Mouse (Mus musculus): ENCODE measurements around the gene Pced1b.

Pced1b gene

DNA sequence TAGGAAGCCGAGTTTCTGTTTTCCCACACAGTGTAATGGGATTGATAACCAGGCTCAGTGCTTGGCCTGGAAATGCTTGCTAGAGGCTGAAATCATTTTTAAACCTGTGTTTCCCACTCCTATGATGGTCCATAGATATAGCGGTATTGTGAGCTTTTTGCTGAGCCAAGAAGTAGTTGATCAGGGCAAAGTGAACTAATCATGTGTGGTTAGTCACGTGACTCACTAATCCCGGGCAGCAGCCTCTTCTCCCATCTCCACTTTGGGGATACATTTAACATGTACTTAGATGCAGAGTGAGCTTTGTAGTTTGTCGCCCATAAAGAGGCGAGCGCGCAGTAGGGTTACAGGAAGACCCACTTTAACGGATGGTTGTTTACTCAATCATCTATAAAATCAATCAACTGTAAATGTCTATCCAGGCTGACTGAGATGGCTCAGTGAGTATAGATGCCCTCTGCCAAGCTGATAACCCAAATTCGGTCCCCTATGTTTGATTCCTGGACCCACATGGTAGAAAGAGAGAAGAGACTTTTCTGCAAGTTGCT is 38.8 kb downstream of the Pced1b start:
- in situ Hi-C loops (cut with MboI, MseI), result no loop called here

- in situ Hi-C loops (cut with MboI, MseI), result no loop called here
These were observed 39.8 kb downstream of the Pced1b start for GRCm38 (mm10) chr15:97286731-97287130.

DNA sequence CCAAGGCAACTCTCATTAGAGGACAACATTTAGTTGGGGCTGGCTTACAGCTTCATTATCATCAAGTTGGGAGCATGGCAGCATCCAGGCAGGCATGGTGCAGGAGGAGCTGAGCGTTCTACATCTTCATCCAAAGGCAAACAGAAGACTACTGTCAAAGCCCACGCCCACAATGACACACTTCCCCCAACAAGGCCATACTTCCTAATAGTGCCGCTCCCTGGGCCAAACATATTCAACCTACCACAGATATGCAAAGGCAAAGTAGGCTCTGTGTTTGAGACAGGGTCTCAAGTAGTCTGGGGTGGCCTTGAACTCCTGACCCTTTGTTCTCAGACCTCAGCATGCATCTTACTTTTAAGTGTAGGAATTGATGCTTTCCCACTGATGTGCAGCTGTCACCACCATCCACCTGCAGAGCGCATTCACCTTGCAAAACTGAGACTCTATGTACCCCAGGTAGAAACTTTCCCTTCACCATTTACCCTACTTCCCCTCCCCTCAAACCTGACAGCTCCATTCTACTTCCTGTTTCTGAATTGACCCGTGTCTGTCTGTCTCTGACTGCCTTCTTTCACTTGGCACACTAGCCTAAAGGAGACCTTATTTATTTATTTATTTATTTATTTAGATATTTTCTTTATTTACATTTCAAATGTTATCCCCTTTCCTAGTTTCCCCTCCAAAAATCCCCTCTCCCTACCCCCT is 40.7 kb downstream of the Pced1b start:
- in situ Hi-C loops (cut with MboI, MseI), result no loop called here

GRCm38 (mm10) chr15:97288690-97289089 is 41.8 kb downstream of the Pced1b start:
- in situ Hi-C loops (cut with MboI, MseI), result no loop called here

DNA sequence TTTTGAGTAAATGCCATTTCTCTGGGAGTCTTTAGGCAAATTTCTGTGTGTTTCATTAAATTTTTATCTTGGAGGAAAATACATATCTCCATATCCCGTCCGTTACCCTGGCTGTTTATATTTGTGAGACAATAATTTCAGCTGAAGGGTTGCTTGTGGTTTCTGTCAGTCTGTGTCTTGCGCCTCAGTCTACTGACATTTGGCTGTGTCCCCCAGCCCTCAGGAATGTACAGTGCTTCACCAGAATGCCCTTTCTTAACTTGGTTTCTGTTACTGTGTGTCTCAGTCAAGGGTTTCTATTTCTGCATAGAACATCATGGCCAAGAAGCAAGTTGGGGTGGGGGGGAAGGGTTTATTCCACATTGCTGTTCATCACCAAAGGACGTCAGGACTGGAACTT is 42.3 kb downstream of the Pced1b start:
- in situ Hi-C loops (cut with MboI, MseI), result no loop called here

DNA sequence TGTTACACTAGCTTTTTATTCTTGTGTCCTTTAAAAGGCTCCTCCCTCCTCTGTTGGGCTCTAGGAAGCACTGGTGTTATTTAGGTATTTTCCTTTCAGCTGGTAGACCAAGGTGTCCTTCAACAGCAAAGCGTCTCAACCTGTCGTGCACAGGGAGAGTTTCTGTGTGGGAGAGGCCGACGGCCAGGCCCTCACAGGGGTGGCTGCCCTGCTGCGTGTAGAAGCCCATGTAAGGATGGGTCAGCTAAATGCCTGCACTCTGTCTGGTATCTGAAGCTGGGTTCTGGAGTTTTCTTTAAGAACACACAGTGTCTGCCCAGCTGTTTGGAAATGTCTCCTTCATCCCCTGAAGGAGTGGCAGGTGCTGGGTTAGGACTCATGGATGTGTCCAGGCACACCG is 43.4 kb downstream of the Pced1b start:
- in situ Hi-C loops (cut with MboI, MseI), result no loop called here

- in situ Hi-C loops (cut with MboI, MseI), result no loop called here
These were observed 44.6 kb downstream of the Pced1b start for GRCm38 (mm10) chr15:97291291-97292050.

DNA sequence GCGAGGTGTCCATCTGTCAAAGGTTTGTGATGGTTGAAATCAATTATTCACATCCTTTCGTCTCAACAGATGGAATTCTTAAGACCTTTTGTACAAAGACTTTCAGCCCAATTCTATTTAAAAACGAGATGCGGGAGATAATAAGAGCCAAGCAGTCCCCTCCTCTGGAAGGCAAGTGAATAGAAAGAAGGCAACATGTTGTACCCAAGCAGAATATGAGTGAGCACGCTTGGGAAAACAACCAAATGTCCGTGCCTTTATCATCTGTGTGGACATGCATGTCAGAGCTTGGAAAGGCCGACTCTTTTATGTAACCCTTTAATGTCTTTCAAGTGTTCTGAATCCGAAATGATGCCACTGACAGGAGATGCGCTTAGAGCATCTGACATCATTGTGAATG is 61.0 kb downstream of the Pced1b start:
- in situ Hi-C loops (cut with MboI, MseI), result no loop called here

DNA sequence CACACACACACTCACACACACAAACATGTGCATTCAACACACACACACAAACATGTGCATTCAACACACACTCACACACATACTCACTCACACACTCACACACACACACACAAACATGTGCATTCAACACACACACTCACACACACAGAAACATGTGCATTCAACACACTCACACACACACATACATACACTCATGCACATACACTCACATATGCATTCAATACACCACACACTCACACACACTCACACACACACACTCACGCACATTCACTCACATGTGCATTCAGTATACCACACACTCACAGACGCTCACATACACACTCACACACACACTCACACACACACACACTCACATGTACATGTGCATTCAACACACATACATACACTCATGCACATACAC is 62.6 kb downstream of the Pced1b start:
- in situ Hi-C loops (cut with MboI, MseI), result no loop called here

- in situ Hi-C loops (cut with MboI, MseI), result no loop called here
These were observed 63.3 kb downstream of the Pced1b start for GRCm38 (mm10) chr15:97310251-97310650.

GRCm38 (mm10) chr15:97311211-97311610 is 64.3 kb downstream of the Pced1b start:
- in situ Hi-C loops (cut with MboI, MseI), result no loop called here

DNA sequence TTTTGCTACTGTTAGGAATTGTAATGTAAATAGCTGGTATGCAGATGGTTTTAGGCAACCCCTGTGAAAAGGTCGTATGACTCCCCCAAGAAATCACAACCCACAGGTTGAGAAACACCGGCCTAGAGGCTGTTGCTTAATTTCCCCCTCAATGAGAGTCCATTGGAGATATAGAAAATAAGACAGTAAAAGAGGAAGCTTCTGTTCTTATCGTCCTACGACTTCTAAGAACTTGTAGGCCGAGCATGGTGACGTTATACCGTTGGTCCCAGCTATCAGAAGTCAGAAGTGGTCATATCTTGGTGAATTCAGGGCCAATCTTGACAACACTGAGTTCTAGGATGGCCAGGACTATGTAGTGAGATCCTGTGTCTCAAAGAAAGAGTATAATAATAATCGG is 65.0 kb downstream of the Pced1b start:
- in situ Hi-C loops (cut with MboI, MseI), result no loop called here

DNA sequence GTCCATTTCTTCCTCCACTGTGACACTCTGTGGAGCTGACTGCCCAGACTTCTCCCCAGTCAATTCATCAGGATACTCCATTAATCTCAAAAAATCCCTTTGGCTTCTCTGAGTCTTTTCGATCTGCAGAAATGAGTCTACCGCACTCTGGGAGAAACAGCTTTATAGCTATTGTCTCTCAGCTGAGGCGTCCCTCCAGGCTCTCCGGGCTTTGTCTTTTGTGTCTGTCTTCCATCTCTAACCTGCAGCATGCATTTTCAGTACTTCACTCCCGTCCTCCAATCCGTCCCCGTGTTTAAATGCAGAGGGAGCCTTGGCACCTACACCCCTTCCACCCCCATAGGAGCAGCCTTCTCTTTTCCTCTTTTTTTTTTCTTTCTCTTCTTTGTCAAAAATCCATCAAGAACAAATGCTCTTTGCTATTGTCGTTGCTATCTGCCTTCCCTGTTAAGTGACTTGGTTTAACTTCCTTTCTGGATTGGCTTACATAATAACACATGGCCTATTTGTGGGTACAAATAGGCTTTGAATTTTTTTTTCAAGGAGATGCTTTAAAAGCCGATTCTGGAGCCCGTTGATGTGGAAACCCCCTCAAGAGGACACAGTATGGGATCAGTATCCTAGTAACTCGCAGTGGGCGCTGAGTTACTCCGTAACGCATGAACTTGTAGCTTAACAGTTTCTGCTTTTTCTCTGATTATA is 68.0 kb downstream of the Pced1b start:
- in situ Hi-C loops (cut with MboI, MseI), result no loop called here

- in situ Hi-C loops (cut with MboI, MseI), result no loop called here
These were observed 68.5 kb downstream of the Pced1b start for GRCm38 (mm10) chr15:97315422-97315757.

DNA sequence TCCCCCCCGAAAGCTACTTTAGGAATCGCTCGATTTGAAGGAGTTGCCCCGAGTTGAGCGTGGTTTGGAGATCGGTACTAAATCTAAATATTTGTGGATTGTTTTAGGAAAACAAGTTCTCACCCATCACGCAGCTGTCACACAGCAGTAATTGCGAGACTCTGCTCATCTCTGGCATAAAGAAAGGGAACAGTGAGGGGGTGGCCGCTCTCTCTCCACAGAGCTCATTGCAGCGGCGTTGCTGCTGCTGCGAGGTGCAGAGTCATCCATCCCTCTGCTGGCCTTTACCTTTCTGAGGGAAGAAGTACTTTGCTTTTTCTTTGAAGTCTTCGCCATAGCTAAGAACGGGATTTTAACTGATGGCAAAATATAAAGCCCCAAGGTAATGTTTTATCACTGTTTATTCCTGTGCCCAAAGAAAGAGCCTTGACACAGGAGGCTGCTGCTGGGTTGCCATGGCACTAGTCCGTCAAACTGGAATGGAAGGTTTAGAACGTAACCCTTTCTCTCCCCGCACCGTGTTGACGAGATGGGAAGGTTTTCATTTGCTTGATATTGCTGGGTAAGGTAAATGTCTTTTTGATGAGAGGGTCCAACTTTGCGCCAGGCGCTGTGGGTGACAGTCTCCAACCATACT is 71.6 kb downstream of the Pced1b start:
- in situ Hi-C loops (cut with MboI, MseI), result no loop called here

DNA sequence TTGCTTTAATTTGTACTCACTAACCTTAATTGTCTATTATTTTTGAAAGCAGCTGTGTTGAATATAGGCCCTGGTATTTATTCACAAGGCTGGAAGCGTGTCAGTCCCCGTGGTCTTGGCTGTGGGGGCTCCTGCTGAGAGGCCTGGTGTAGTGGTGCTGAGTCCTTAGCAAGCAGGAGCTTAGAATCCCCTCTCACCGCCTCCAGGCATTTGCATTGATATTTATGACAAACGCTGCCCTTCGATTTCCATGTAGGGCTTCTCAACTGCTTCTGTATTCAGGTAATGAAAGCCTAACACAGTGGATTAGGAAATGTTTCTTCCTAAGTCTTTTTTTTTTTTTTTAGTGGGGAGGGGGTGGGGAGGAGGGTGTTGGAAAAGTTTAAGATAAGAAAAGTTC is 75.9 kb downstream of the Pced1b start:
- in situ Hi-C loops (cut with MboI, MseI), result loop anchor here in 1 of 2 experiments (10.0 kb wide), 1 partner anchor 252 kb away; no protein-coding TSS in a partner anchor

DNA sequence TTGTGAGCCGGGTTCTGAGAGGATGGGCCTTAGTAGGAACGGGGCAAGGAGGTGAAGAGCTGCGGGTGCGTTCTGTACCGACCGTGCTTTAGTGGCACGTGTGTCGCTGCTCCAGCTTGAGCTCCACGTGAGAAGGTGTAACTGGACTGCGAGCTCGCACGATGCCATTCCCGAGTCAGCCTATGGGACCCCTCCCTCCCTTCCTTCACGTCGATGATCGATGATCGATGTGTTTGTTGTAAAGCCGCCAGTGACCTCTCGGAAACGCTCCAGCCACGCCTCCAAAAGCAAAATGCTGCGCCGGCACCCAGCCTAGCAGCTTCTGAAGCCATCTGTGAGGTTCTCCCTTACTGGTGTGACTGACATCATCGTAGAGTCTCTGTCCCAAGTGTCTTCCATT is 76.6 kb downstream of the Pced1b start:
- in situ Hi-C loops (cut with MboI, MseI), result loop anchor here in 1 of 2 experiments (10.0 kb wide), 1 partner anchor 251 kb away; no protein-coding TSS in a partner anchor

DNA sequence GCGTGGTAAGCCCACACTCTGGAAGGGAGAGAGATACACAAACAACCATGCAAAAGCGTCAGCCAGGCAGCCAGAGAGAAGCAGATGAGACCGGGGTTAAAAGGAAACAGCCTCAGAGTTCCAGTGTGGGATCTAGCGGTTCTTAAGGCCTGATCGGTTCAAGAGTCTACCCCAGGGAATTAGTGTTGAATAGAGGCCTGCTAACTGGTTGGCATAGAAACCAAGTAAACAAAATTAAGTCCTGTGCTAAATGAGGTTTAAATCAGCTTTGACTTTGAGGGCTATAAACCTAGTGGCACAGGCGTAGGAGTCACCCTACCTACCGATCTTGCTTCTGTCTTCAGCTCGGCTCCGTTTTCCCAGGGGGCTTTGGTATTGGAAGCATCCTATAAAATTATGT is 77.4 kb downstream of the Pced1b start:
- in situ Hi-C loops (cut with MboI, MseI), result loop anchor here in 1 of 2 experiments (10.0 kb wide), 1 partner anchor 250 kb away; no protein-coding TSS in a partner anchor

DNA sequence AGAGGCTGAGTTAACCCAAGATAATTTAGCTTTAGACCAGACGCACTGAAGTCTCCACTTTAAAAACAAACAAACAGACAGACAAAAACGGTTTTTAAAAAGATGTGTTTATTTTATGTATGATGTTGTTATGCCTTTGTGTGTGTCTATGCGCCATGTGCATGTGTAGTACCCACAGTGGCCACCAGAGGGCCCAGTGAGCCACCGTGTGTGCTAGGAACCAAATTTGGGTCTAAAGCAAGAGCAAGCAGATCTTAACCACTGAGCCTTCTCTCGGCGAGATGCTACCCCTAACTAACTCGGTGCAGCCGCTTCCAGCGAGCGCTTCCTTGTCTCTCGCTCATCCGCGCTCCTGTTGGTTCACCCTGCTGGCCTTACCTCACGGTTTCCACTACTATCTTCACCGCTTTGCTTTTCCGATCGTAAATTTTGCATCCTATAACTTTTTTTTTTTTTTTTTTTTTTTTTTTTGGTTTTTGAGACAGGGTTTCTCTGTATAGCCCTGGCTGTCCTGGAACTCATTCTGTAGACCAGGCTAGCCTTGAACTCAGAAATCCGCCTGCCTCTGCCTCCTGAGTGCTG is 80.7 kb downstream of the Pced1b start:
- in situ Hi-C loops (cut with MboI, MseI), result loop anchor here in 1 of 2 experiments (10.0 kb wide), 1 partner anchor 247 kb away; no protein-coding TSS in a partner anchor

DNA sequence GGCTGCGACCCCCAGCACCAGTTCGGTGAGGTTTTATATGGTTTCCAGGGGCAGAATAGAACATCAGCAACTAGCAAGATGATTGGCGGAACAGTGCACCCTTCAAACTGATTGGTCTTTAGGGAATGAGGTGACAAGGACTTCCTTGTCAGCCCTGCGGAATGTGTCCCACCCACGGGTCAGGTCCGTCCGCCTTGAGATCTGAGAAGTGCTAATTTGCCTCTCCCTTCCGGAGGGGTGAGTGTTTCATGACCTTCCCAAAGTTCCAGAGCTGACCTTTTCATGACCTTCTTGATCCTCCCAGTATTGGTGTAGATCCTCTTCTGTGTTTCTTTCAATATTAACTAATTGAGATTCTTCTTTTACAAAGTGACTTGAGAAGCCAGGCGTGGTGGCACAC is 85.7 kb downstream of the Pced1b start:
- in situ Hi-C loops (cut with MboI, MseI), result no loop called here

DNA sequence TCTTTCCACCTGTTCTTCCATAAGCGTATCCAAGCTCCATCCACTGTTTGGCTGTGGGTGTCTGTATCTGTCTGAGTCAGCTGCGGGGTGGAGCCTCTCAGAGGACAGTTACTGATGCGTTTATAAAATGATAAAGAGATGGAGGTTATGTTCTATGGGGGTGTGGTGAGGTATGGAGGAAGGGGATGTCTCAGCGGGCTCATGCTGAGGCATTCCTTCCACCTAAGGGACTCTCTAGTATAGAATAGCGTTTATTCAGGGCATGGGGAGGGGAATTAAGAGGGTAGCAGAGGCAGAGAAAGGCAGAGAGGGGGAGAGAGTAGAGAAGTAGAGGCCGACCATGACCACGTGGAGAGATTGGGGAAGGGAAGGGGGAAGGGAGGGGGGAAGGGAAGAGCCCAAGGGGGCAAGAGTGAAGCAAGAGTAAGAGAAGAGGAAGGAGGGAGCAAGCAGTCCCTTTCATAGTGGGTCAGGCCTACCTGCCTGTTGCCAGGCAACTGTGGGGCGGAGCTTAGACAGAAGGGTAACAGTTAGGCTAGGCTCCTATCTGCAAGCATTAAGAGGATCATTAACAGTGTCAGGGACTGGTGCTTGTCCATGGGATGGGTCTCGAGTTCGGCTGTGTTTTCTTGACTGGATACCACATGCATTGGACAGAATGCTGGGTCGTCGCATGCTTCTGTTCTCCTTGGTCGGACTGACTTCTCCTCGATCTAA is 90.9 kb downstream of the Pced1b start:
- in situ Hi-C loops (cut with MboI, MseI), result no loop called here

All from T-helper 17 cell (primary cell).